Mouse (Mus musculus): ENCODE data around the gene Dnph1.
"Not testable (repeated sequence)": the region's sequence is repeated elsewhere in the genome, so short reads cannot be mapped to it uniquely, and the experiment has no call there.

The Dnph1 gene

DNA sequence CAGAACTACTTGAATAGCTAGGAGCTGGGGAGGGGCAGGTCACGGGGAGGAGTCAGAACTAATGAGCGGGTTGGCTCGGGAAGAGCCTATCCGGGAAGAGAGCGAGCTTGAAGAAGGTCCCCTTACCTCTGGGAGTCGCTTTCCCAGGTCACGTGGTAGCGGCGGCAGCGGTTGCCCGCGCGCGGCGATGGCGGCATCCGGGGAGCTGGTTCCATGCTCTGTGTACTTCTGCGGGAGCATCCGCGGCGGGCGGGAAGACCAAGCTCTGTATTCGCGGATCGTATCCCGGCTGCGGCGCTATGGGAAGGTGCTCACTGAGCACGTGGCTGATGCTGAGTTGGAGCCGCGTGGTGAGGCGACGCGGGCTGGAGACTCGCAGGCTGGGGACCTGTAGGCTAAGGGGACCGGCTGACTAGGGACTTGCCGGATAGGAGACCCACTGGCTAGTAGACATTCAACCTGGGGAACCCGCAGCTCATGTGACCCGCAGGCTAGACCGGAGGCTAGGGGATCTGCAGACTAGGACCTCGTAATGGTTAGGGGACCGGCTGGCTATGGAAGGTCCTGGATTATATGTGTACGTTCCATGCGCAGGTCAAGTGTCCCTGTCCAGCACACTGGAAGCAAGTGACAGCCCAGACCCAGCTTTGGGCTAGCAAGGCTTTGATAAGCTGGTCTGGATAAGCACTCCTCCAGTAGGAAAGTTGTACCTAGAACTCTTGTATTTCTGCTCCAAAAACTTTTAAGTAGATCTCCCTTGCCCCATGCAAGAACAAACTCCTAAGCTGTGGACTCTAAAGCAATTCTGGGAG, at the start of gene Dnph1:
Gene Dnph1, plus strand, starts transcription at position 89 of the 812 bp plus-strand sequence.
- DNase-seq, result peak; percentile 81 to 88

DNA sequence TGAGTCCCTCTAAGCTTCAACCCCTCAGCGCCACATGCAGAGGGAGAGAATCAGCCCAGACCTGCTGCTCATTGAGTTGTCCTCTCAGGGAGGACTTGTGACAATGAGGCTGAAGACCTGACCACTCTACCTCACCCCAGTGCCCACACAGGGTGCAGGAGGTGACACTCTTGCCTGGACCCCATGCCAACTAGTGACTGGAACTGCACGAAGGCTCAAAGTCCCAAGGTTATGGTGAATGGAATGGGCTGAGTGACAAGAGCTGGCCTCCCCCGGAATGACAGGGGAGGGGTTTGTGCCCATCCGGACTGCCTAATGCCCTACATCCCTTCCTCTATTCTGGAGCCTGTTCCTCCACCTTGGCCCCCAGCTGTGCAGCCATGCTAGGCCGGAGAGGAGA, 43.8 kb upstream of the Dnph1 start:
- DNase-seq, result peak in 1 of 2 experiments; percentile 25

DNA sequence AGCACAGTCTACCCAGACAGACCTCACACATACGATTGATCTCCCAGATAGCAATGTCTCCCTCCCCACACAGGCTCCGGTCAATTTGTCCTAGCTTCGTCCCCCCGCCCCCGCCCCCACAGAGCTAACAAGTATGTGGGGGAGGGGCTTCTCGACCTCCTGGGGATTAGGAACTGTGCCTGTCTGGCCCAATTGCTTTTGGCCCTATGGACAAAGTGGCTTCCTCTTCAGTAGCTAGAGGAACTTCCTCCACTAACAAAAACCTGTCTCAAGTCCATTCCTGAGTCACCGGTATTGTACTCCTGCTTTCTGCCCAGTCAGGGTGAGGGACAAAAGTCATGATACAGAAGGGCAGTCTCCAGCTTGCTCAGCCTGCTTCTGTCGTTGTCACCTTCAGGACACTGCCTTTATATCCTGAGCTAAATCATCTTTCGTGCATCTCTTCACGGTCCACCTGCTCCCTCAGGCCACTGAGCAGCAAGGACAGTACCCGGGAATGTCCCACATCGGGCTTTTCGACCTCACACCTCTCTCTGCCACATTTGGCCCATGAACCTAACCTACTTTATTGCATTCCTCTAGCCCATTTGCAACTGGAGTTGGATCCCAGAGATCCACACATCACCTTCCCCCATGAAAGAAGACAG, 43.1 kb upstream of the Dnph1 start:
- no peak for DNase-seq

DNA sequence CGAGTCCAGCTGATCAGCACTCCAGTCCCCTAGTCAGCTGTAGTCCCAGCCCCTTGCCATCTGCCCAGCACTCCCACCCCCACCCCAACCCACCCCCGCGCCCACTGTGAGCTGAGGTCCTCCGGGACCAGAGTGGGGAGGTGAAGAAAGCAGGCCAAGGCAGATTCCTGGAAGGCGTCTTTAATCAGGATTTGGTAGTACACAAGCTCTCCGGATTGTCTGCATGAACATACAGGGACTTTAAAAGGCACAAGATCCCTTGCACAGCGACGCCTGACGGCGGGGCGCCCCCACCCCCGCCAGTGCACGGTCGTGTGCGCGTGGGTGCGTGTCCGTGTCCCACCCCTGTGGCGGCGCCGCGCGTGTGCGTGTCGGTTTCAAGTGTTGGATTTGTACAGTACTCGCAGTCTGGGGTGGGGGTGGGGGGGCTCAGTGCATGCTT, 42.5 kb upstream of the Dnph1 start:
- peak in 1 of 2 experiments; percentile 45 for DNase-seq

DNA sequence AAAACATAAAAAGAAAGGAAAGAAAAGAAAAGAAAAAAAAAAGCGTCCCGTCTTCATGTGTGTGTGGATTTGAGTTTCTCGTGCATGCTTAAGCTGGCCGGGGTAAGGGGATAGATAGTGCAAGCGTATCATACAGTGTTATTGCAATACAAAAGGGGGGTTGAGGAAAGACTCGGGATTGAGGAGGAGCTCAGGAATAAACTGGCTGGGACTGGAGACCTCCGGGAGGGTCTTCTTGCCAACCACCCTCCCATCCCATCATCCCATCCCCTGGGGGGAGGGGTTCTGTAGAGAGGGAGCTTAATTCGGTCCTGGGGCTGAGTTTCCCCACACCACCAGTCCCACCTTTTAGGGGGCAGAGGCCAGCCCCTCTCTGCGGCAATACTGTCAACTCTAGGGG, 42.0 kb upstream of the Dnph1 start:
- no peak for DNase-seq

DNA sequence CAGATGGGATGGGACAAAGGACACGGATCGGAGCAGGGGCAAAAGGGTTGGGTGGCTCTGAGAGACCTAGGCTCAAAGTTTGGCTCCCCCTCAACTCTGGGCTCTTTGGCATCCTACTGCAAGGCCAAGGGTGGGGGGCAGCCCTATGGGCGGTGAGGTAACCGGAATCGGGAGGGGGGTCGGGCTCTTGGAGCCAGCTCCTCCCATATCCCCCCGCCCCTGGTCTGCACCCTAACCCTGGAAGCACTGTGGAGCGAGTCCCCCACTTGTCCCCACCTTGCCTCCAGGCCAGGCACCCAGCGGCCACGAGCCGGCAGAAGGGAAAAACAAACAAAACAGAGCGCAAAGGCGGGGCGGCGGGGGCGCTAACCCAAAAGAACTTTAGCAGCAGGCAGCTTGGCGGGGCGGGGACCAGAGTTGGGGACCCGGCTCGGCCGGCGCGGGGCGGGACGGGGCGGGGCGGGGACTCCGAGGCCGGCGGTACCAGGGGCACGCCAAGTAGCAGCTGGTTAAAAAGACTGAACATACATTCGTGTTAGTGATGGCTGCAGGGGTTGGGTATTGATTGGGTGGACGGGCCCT, 41.3 kb upstream of the Dnph1 start:
- peak; percentile 60 to 70 for DNase-seq

DNA sequence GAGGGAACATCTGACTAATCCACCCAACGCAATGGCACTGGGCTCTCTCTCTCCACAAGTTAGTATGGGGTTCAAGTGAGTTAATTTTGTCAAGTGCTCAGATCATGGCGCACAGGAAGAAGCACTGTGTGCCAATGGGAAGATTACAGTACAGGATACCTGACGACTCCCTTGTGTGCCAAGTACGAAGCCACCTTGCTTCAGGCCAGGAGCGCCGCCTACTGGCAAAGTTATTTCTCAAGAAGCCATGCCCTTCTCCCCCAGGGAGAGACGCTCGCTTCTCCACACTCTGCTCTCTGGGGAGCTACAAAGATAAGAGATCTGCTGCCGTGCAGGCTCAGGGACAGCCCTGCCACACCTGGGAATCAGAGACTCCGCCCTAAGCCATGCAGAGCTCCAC, 38.7 kb upstream of the Dnph1 start:
- DNase-seq, result peak; percentile 71 to 76

DNA sequence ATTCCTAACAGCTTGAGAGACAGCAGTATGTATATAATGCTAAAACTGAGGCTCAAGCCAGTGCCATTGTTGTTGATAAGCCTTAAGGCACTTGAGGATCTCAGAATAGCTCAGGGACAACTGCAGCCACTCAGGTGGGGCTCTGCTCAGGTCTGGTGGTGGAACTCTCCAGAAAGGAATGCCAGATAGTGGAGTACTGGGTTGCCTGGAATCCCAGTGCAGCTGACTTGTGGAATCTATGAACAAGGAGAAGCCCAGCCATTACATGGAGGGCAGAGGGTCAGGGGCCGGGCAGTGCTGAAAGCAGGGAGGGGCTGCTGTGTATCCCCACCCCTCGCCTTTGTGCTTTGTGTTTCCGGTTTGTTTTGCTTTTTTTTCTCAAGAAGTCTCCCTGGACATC, 38.1 kb upstream of the Dnph1 start:
- no peak for DNase-seq

DNA sequence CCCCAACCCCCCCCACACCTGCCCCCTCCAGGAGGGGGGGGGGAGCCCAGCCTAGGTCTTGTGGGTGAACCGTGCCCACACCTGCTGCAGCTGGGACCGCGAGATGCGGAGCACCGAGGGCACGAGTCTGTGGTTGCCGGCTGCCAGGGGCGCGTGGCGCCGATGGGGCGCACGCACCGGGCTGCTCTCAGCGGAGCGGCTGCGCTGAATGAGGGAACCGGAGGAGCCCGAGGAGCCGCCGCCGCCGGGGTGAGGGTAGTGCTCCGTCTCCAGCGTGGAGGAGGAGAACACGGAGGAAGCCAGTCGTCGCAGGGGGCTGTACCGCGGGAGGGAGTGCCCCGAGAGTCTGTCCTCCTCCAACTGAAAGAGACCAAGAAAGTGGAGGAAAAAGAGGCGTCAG, 35.8 kb upstream of the Dnph1 start:
- peak; percentile 39 to 47 for DNase-seq

DNA sequence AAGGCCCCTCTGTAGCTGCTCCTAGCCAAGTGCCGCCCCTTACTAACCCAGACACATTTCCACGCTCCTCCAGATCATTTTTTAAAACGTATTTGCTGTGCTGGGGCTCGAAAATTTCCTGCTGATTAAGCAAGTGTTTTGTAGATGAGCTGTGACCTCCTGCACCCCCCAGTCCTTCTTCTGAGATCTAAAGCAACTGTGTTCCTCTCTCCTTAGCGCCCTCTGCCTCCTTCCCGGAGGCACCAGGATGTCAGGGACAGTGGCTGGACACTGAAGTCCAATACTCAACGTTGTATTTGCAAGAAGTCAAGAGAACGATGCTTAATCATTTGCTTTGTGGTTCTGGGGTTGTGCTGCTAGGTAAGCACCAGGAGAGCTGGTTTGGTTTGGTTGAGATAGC, 35.2 kb upstream of the Dnph1 start:
- DNase-seq, result peak; percentile 31 to 58

DNA sequence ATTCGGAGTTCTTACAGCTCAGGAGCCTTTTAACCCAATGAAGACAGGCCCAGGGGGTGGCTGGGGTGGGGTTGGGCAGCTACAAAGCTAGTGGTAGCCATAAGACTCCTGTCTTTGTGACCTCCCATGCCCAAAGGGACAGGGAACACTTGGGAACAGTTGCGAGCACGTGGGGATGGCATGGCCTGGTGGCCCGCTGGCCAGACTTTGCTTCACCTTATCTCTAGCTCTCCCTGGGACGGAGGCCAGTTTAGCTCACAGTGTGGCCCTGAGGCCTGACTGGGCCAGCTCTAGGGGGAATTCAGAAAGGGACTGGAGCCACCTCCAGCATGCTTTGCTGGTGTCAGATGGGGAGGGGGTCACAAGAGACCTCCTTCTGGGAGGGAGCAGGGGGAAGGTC, 34.3 kb upstream of the Dnph1 start:
- no peak for DNase-seq

DNA sequence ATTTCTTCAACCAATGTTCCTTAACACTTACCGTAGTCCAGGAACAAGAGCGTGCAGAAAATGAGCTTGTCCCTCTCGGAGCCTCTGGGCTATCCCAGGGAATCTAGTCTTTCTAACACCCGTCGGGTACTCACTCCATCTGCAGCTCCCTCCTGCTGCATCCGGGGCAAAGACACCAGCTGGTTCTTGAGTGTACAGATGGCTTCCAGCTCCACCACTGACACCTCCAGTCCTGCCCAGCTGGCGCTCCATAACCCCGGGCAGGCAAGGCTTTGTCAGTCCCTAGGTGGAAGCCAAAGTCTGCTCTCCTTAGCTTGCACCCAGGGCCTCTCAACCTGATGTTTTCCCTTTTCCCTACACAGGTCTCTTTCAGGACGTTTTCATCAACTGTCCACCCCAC, 28.7 kb upstream of the Dnph1 start:
- DNase-seq, result no peak

DNA sequence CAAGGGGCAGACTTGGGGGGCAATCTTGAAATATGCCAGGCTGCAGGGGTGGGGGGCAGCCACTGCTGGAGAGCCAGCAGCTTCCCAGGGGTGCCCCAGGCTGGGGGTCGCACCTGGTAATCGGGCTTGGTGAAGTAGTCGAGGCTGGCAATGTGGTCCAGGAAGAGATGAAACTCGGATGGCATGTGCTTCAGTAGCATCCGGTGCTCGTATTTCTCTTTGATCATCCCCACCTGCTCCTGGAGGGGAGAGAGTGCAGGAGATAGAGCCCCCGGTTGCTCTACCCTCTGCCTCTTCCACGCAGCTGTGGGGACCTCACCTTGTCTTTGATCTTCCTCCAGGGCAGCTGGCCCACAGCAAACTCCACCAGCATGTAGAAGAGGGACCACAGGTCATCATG, 19.9 kb upstream of the Dnph1 start:
- DNase-seq, result no peak

DNA sequence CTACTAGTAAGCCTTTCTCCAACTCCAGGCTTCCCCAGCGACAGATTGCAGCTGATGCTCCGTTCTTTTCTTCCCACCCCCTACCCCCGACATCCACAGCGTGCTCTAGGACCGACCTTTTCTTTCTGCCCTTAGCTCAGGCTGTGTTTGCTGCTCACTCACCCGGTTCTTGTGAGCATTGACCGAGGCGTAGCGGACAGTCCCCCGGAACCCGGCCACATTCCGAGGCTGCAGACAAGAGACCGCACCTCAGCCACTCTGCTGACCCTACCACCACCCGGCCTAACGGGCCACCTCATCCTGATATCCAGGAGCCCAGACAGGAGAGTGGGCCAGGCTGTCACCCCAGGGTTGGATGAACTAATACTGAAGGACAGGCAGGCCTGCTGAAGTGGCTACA, 19.2 kb upstream of the Dnph1 start:
- DNase-seq, result peak in 1 of 2 experiments; percentile 33

DNA sequence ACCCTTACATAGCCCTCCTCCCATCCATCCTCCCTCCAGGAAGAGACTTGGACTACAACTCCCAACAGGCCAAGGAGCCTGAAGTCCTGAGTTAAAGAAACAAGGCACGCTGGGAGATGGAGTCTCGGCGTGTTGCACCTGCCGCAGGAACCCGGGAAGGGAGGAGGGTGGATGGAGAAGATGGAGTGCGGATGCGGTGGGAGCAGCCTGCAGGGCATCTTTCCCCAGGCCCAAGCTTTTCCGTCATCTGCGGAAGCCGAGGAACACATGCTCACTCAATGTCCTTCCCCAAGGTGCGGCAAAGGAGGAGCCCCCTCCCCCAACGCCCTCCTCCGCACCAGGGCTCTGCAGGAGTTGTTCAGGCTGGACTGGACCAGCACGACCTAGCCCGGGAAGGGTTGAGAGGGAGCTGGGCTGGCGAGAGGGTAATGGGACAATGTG, 12.9 kb upstream of the Dnph1 start:
- DNase-seq, result peak; percentile 58 to 72

DNA sequence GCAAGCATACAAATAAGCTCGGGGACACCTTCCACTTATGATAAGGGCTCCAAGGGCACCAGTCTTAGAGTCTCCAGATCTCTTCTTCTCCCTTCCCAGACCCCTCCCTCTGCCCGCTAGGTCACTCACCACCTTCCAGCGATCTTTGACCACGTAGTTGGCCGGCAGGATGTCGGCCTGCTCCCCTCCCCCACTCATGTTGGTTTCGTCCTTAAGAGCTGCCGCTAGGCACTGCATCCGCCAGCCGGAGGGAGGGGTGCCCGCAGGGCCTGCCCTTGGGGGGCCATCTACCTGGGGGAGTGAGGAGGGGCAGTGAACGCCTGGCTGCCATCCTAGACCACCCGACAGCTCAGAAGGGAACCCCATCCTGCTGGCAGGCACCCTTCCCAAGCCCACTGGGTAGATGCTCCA, 12.5 kb upstream of the Dnph1 start:
- peak; percentile 54 to 77 for DNase-seq

DNA sequence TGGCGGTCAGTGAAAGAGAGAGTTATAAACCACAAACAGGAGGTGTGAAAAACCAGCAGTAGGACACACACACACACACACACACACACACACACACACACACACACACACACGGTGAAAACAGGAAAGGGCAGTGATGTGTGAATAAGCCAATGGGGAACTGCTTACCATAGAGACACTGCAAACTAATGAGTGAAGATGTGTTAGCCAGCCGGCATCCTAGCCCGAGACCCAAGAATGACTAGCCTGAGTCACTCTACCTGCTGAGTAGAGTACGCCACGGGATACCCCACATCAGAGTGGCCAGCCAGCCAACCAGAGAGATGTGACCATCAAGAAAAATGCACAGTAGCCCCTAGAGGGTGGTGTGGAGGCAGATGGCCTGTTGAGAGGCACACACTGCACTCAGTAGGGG, 12.0 kb upstream of the Dnph1 start:
- no peak for DNase-seq

DNA sequence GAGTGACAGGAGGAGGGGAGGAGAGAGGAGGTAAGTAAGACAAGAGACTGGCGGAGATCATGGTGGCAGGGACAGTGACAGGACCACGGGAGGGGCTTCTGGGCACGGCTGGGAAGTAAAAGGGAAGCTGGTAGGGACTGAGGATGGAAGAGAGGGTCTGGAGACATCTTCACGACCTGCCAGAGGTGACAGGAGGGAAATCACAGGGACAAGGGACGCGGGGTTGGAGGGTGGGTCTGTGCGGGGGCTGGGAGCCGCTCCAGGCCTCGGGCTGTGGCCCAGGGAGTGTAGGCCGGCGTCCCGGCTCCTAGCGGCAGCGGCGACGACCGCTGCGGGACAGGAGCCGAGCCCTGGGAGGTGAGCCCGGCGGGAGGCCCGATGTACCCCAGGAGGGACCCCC, 9.5 kb upstream of the Dnph1 start:
- no peak for DNase-seq

DNA sequence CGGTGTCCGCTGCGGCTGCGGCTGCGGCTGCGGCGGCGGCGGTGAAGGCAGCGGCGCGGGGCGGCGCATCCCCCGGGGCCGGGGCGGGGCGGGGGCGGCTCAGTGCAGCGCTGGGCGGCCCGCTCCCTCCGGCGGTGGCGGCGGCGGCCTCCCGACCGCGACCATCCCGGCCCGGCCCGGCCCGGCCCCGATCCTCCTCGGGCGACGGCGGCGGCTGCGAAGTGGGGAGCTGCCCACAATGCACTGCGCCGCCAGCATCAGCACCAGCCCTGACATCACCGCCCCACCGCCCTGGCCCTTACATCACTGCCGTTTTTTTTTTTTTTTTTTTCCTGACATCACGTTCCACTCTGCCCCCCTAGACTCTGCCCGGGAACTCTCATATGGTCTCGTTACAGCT, 9.1 kb upstream of the Dnph1 start, which contains the start of gene Ttbk1:
Gene Ttbk1, minus strand, starts transcription at position 245 of the 400 bp plus-strand sequence.
- DNase-seq, result peak; percentile 17 to 42

DNA sequence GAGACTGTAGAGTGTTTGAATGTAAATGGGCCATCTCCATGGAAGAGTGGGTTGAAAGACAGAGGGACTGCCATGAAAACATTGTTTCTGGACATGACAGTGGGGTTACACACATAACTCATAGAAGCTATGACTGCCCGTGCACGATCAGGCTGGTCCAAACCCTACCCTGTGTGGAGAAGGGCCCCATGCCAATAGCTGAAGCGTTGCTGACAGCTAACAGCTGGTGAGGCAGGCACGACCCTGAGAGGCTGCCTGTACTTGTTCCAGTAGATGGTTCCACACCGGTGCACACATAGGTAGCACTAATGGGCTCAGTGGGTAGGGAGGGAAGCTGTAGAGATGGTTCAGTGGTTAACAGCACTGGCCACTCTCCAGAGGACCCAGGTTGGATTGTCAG, 1.0 kb upstream of the Dnph1 start:
- DNase-seq, result no peak

DNA sequence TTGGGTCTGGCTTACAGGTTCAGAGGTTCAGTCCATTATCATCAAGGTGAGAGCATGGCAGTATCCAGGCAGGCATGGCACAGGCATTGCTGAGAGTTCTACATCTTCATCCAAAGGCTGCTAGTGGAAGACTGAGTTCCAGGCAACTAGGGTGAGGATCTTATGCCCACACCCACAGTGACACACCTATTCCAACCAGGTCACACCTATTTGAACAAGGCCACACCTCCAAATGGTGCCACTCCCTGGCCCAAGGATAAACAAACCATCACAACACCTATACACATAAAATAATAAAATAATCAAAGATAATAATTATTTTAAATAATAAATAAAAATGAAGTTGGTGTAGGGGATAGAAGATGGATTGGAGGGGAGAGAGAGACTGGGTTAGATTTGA, 430 bp upstream of the Dnph1 start:
- DNase-seq, result not testable (repeated sequence)

DNA sequence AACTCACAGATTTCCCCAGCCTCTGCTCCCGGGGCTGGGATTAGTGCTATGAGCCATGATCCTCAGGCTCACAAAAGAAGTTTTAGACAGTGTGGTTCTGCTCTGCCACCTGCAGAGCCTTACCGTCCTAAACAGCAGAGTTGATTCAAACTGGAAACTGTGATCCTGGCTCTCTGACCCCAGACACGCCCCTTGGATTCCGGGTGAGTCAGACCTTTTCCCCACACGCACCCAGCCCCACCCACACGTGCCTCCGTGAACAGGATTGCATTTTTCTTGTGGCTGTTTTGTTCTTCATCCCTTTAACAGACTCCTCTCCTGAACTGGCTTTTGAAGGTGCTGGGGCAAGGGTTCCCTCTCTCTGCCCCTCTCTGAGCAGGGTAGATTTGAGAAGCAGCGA, 1.4 kb downstream of the Dnph1 start:
- no peak for DNase-seq

DNA sequence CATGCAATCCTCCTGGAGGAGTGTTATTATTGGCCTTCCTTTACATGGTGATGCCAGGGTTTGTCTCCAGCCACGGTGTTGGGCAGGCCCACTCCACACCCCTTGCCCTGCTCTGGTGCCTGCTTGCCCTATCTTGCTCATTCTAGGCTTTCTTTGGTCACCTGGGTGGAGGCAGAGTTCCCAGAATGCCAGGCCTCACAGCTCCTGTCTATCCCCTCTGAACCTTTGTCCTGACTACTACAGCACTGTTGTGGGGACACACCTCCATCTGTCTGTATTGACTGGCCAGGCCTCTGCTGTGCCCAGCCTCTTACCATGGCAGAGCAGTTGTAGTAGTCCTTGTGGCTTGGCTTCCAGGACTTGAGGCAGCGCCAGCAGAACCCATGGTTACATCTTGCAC, 6.3 kb downstream of the Dnph1 start:
- DNase-seq, result no peak

Data from kidney, postnatal 4 days (tissue).